In genomic region chr10:67458447-67459272, GRCm38 (mm10) we compare ENCODE assay signal across 9 mouse cellular contexts.
A peak's percentile ranks its signal among the peaks of the same experiment; 100 is the strongest.
DNase-seq lines count a peak whose midpoint lies in the region; ATAC-seq and TF ChIP-seq lines count a peak whose summit lies in the region.
"Had no signal": no experiment of that assay in that cellular context is flagged by ENCODE, and none has a peak within 500 bp of the region (broad histone marks: within the 10 kb centered on the region; RNA-seq: fewer than 3 reads in every experiment).

No protein-coding gene starts in this region.

- no peak for TF ChIP-seq POLR2A in brain, embryonic 14.5 days (IDR thresholded peaks at IDR 0.05; ENCODE audit: borderline replicate concordance, extremely low read depth, insufficient read depth, insufficient read length, poor library complexity, severe bottlenecking)

- WGBS in heart, embryonic 16.5 days = 19% methylated on average over 22 of the region's 22 CpGs
- WGBS in hindbrain, embryonic 15.5 days = 31% methylated on average over 22 of the region's 22 CpGs

- H3K4me1 ChIP-seq in heart, embryonic 16.5 days (ENCODE audit: control insufficient read depth, insufficient read depth, low read length) = no peaks in the 10 kb centered on the region
- H3K4me1 ChIP-seq in hindbrain, embryonic 15.5 days (replicated peaks) = no peaks in the 10 kb centered on the region

- peak overlapping the region; percentile 21 for H3K4me3 ChIP-seq in heart, embryonic 16.5 days (ENCODE audit: low read length)
- H3K4me3 ChIP-seq in C2C12 (ENCODE audit: insufficient read depth, poor library complexity, severe bottlenecking) = no peak overlapping the region
- 0 out of 2 replicates have a peak overlapping the region, but pooled peaks have one; percentile 8 for H3K4me3 ChIP-seq in hindbrain, embryonic 15.5 days

- H3K36me3 ChIP-seq in heart, embryonic 16.5 days (ENCODE audit: control insufficient read depth, insufficient read depth) = no peaks in the 10 kb centered on the region
- H3K36me3 ChIP-seq in C2C12 (ENCODE audit: control insufficient read depth, insufficient read depth) = no peaks in the 10 kb centered on the region
- H3K36me3 ChIP-seq in hindbrain, embryonic 15.5 days = no peaks in the 10 kb centered on the region

- no peaks in the 10 kb centered on the region for H3K79me3 ChIP-seq in C2C12 (ENCODE audit: low read depth)

- ATAC-seq in heart, embryonic 16.5 days (replicated peaks; ENCODE audit: extremely low read depth, insufficient read depth, low FRiP score) = no peak
- 0 out of 2 replicates have a peak, but pooled peaks have one; percentile 8 for ATAC-seq in hindbrain, embryonic 15.5 days (ENCODE audit: low FRiP score, low read depth)

- no peak overlapping the region for H3K27ac ChIP-seq in heart, embryonic 16.5 days (ENCODE audit: low read length)
- H3K27ac ChIP-seq in hindbrain, embryonic 15.5 days (replicated peaks) = no peak overlapping the region

- H3K9me3 ChIP-seq in heart, embryonic 16.5 days (replicated peaks; ENCODE audit: control insufficient read depth, low read length) = no peaks in the 10 kb centered on the region
- no peaks in the 10 kb centered on the region for H3K9me3 ChIP-seq in hindbrain, embryonic 15.5 days

- H3K79me2 ChIP-seq in C2C12 (ENCODE audit: control insufficient read depth, insufficient read depth) = no peaks in the 10 kb centered on the region

- peak overlapping the region; percentile 28; the same call in 1 of the 2 replicates for H3K4me2 ChIP-seq in heart, embryonic 16.5 days (ENCODE audit: low read depth, low read length)
- H3K4me2 ChIP-seq in hindbrain, embryonic 15.5 days = peak overlapping the region; percentile 45

- DNase-seq in heart, postnatal 25 days (ENCODE audit: low spot score) = no peak
- DNase-seq in brain, embryonic 14.5 days (ENCODE audit: low read depth) = peak; percentile 78
- DNase-seq in adrenal gland, adult 2 months = no peak
- no peak for DNase-seq in kidney, postnatal 14 days
- no peak for DNase-seq in gastrocnemius, adult 18-20 months (ENCODE audit: low spot score)
- DNase-seq: liver had no signal

- no peak overlapping the region for H3ac ChIP-seq in C2C12 (ENCODE audit: control insufficient read depth, insufficient read length, low read depth)

- no peak overlapping the region for H3K9ac ChIP-seq in heart, embryonic 16.5 days (ENCODE audit: low read length)
- H3K9ac ChIP-seq in hindbrain, embryonic 15.5 days = no peak overlapping the region

- no peaks in the 10 kb centered on the region for H3K27me3 ChIP-seq in heart, embryonic 16.5 days (ENCODE audit: control insufficient read depth, insufficient read depth, low read length)
- H3K27me3 ChIP-seq in C2C12 (ENCODE audit: control insufficient read depth, insufficient read depth, insufficient read length) = no peaks in the 10 kb centered on the region
- no peaks in the 10 kb centered on the region for H3K27me3 ChIP-seq in hindbrain, embryonic 15.5 days

- intact Hi-C loops in heart, postnatal 25 days (cut with DNase I) = no loop called here

- TF ChIP-seq CTCF in C2C12 (IDR thresholded peaks at IDR 0.05; ENCODE audit: control insufficient read depth, insufficient read depth, insufficient read length) = no peak
- TF ChIP-seq CTCF in brain, embryonic 14.5 days (IDR thresholded peaks at IDR 0.05; ENCODE audit: borderline replicate concordance, extremely low read depth, insufficient read depth, insufficient read length) = no peak

TF ChIP-seq in C2C12, 6 proteins besides CTCF, POLR2A, EP300 and RAD21:
- no peak for TF ChIP-seq FOSL1 (IDR thresholded peaks at IDR 0.05; ENCODE audit: insufficient read depth, low read length, poor library complexity, severe bottlenecking)
- TF ChIP-seq MYOG (IDR thresholded peaks at IDR 0.05; ENCODE audit: control insufficient read depth, extremely low read depth, insufficient read length) = no peak
- TF ChIP-seq MYOD1 (IDR thresholded peaks at IDR 0.05; ENCODE audit: control insufficient read depth, insufficient read length, low read depth) = peak; percentile 16
